Mouse (Mus musculus) myocyte (in vitro differentiated cells): ENCODE data around the gene Rapgef6.

Experiments used
- E2F4 ChIP-seq: IDR thresholded peaks from one replicate; pipeline ENCODE4 v1.6.1; 2011; ENCODE audit warnings: mild to moderate bottlenecking, control low read depth, moderate library complexity; ENCODE audit not compliant: insufficient read depth
- MAX ChIP-seq: IDR thresholded peaks from one replicate; pipeline ENCODE4 v1.6.1; 2011; ENCODE audit warnings: low read depth, mild to moderate bottlenecking, control low read depth
- MYOD1 ChIP-seq, 3 experiments: IDR thresholded peaks; one replicate each; pipeline ENCODE4 v1.6.1; 2011; ENCODE audit warnings: control low read depth in 2 of 3, low read depth in 2 of 3, mild to moderate bottlenecking in 2 of 3, moderate library complexity in 1 of 3; ENCODE audit not compliant: insufficient read length in 2 of 3, control insufficient read depth in 1 of 3
- MYOG ChIP-seq, 3 experiments: IDR thresholded peaks; one replicate each; pipeline ENCODE4 v1.6.1; 2011; ENCODE audit warnings: control low read depth in 2 of 3, low read depth in 2 of 3, mild to moderate bottlenecking in 2 of 3; ENCODE audit not compliant: insufficient read length in 2 of 3, control insufficient read depth in 1 of 3, insufficient read depth in 1 of 3
- POLR2A ChIP-seq: IDR thresholded peaks from one replicate; pipeline ENCODE4 v1.6.1; 2011; ENCODE audit warnings: low read depth, mild to moderate bottlenecking, control low read depth, moderate library complexity; ENCODE audit not compliant: insufficient read length
- POLR2AphosphoS2 ChIP-seq: IDR thresholded peaks from one replicate; pipeline ENCODE4 v1.6.1; 2011; ENCODE audit warnings: low read depth, control low read depth; ENCODE audit not compliant: insufficient read length
- TCF12 ChIP-seq: IDR thresholded peaks from one replicate; pipeline ENCODE4 v1.6.1; 2011; ENCODE audit warnings: mild to moderate bottlenecking, control low read depth; ENCODE audit not compliant: poor library complexity, insufficient read depth, severe bottlenecking
- USF1 ChIP-seq: IDR thresholded peaks from one replicate; pipeline ENCODE4 v1.6.1; 2011; ENCODE audit warnings: low read depth, mild to moderate bottlenecking, control low read depth, moderate library complexity

GRCm38 (mm10) chr11:54709645-54710044, 187.0 kb downstream of the Rapgef6 start:
- TF ChIP-seq POLR2A (no peak), POLR2AphosphoS2 (no peak), MYOG (IDR thresholded peaks at IDR 0.05; ENCODE audit: control insufficient read depth in 1 of 3, insufficient read depth in 1 of 3, insufficient read length in 2 of 3, low read depth in 2 of 3) (no peak), USF1 (no peak), MAX (no peak), MYOD1 (IDR thresholded peaks at IDR 0.05; ENCODE audit: control insufficient read depth in 1 of 3, insufficient read length in 2 of 3, low read depth in 2 of 3) (no peak), TCF12 (no peak), E2F4 (no peak)
